Mouse (Mus musculus): Measurements from ENCODE around the gene Acp5. TPM values are rescaled to one million over a fixed set of nuclear protein-coding genes. Genes with fewer than 3 reads are reported as not detected.

The Acp5 gene
- polyA plus RNA-seq (2012; ENCODE audit: insufficient read depth, insufficient read length, missing spikeins): 179 and 198 TPM in 2 replicates

DNA sequence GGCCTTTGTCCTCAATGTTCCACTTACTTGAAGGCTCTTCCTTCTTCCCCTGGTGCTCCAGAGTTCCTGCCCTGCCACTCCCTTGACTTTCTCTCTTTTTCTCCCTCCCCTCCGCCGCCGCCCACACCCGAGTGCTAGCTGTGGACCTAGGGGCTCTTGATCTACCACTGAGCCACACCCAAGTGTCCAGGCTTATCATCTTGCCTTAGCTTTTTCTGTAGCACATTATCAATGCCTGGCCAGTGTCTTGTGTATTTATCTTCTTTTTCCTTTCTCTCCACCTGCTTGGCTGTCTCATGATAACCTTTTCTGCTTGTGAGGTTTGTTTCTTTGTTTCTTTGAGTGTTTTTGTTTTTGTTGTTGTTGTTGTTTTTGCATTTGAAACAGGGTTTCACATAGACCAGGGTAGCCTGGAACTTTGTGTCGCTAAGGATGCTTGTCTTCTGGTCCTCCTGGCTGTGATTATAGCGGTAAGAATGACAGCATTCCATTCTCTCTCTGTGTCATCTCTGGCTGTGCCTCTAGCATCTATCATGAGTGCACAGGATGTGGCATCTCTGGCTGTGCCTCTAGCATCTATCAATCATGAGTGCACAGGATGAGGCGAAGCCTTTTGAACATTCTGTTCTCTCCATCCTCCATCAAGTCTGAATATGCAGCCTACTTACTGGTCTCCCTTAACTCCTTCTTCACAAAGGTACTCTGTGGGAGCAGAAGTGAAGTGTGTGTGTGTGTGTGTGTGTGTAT lies at the start of gene Acp5:
Gene Acp5 (minus strand): TSS at position 68 of the 747 bp plus-strand sequence.
- Histone ChIP-seq H3K4me1 (ENCODE audit: control insufficient read depth, insufficient read depth, insufficient read length, low read length) (peaks cover 16% of the 10 kb centered on the region), H3K27ac (replicated peaks; ENCODE audit: low read depth, low read length) (peak within 1 kb of the TSS; percentile 96), H3K4me3 (ENCODE audit: insufficient read depth, low read depth, low read length) (no peak within 1 kb of the TSS)

- Histone ChIP-seq H3K4me3 (ENCODE audit: insufficient read depth, low read depth, low read length) (no peak overlapping the region), H3K4me1 (ENCODE audit: control insufficient read depth, insufficient read depth, insufficient read length, low read length) (no peaks in the 10 kb centered on the region), H3K27ac (replicated peaks; ENCODE audit: low read depth, low read length) (no peak overlapping the region)
These were observed 36.8 kb upstream of the Acp5 start for GRCm38 (mm10) chr9:22172318-22172717.

- no peaks in the 10 kb centered on the region for H3K4me1 ChIP-seq (ENCODE audit: control insufficient read depth, insufficient read depth, insufficient read length, low read length)
- H3K27ac ChIP-seq (replicated peaks; ENCODE audit: low read depth, low read length): no peak overlapping the region
- H3K4me3 ChIP-seq (ENCODE audit: insufficient read depth, low read depth, low read length): no peak overlapping the region
These were observed 33.8 kb upstream of the Acp5 start for GRCm38 (mm10) chr9:22169327-22169726.

- no peak overlapping the region for H3K4me3 ChIP-seq (ENCODE audit: insufficient read depth, low read depth, low read length)
- H3K4me1 ChIP-seq (ENCODE audit: control insufficient read depth, insufficient read depth, insufficient read length, low read length): no peaks in the 10 kb centered on the region
- no peak overlapping the region for H3K27ac ChIP-seq (replicated peaks; ENCODE audit: low read depth, low read length)
These were observed 32.2 kb upstream of the Acp5 start for GRCm38 (mm10) chr9:22167751-22168150.

- Histone ChIP-seq H3K4me1 (ENCODE audit: control insufficient read depth, insufficient read depth, insufficient read length, low read length) (no peaks in the 10 kb centered on the region), H3K4me3 (ENCODE audit: insufficient read depth, low read depth, low read length) (no peak overlapping the region), H3K27ac (replicated peaks; ENCODE audit: low read depth, low read length) (no peak overlapping the region)
These were observed 31.2 kb upstream of the Acp5 start for GRCm38 (mm10) chr9:22166686-22167085.

DNA sequence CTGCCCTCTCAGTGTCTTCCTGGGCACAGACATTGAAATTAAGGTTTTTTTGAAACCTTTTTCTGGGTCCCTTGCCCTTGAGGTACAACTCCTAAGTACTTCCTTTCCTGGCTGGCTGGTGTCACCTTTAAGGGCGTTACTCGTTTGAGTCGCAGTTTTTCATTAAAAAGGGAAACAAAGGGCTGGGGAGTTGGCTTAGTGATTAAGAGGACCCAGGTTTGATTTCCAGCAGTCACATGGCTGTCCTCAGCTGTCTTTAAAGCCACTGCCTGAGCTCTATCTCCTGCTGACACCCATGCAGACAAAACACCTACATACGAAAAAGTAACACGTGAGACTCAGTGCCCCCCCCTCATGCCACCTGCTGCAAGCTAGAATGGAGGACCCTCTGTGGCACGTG lies 30.5 kb upstream of the Acp5 start:
- Histone ChIP-seq H3K4me1 (ENCODE audit: control insufficient read depth, insufficient read depth, insufficient read length, low read length) (no peaks in the 10 kb centered on the region), H3K27ac (replicated peaks; ENCODE audit: low read depth, low read length) (no peak overlapping the region), H3K4me3 (ENCODE audit: insufficient read depth, low read depth, low read length) (no peak overlapping the region)

- Histone ChIP-seq H3K4me3 (ENCODE audit: insufficient read depth, low read depth, low read length) (peak overlapping the region; percentile 80), H3K4me1 (ENCODE audit: control insufficient read depth, insufficient read depth, insufficient read length, low read length) (no peaks in the 10 kb centered on the region), H3K27ac (replicated peaks; ENCODE audit: low read depth, low read length) (no peak overlapping the region)
These were observed 29.5 kb upstream of the Acp5 start for GRCm38 (mm10) chr9:22164711-22165668.

DNA sequence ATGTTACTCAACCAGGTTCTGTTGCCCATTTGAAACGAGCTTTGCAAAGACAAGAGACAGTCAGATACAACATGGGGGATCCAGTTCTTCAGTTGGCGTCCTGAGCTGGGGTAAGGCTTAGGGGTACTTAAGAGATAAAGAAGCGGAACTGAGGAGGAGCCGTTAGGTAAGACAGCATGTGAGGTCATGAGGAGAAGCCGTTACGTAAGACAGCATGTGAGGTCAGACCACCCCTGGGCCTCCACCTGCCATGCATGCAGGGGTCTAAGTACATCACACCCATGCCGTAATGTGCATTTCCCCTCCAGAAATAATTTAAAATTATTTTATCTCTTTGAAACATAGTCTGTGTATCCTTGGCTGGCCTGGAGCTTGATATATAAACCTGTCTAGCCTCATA lies 27.4 kb upstream of the Acp5 start:
- Histone ChIP-seq H3K4me1 (ENCODE audit: control insufficient read depth, insufficient read depth, insufficient read length, low read length) (no peaks in the 10 kb centered on the region), H3K27ac (replicated peaks; ENCODE audit: low read depth, low read length) (no peak overlapping the region), H3K4me3 (ENCODE audit: insufficient read depth, low read depth, low read length) (no peak overlapping the region)

- Histone ChIP-seq H3K4me3 (ENCODE audit: insufficient read depth, low read depth, low read length) (no peak overlapping the region), H3K27ac (replicated peaks; ENCODE audit: low read depth, low read length) (no peak overlapping the region), H3K4me1 (ENCODE audit: control insufficient read depth, insufficient read depth, insufficient read length, low read length) (peaks cover 4% of the 10 kb centered on the region)
These were observed 26.8 kb upstream of the Acp5 start for GRCm38 (mm10) chr9:22162305-22162704.

GRCm38 (mm10) chr9:22161299-22161698 lies 25.8 kb upstream of the Acp5 start:
- Histone ChIP-seq H3K4me3 (ENCODE audit: insufficient read depth, low read depth, low read length) (no peak overlapping the region), H3K27ac (replicated peaks; ENCODE audit: low read depth, low read length) (no peak overlapping the region), H3K4me1 (ENCODE audit: control insufficient read depth, insufficient read depth, insufficient read length, low read length) (peaks cover 4% of the 10 kb centered on the region)

DNA sequence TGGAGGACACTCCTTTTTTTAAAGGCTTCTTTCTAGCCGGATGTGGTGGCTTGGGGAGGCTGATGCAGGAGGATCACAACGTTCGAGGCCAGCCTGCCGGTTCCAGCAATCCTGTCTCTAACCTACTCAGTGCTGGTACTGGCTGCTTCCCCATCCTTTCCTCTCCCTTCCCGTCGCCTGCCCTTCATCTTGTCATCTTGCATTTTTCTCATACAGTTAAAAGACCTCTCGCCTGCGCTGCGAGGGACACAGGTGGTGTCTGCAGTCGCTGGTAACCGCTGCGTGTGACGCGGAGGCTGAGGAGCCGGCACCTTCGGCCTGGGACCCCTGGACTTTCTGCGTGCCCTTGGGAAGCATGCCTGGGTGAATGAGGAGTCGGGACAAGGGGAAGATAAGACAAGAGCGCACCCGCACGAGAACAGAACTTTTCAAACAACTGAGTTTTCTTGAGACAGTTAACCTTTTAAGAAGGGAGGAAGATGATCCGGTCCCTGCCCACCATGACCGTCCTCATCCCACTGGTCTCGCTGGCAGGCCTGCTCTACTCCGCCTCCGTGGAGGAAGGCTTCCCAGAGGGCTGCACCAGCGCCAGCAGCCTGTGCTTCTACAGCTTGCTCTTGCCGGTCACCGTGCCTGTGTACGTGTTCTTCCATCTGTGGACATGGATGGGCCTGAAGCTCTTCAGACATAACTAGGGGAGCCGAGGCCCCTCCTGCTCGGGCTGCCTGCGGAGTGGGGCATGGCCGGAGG lies 22.2 kb upstream of the Acp5 start:
- no peak overlapping the region for H3K27ac ChIP-seq (replicated peaks; ENCODE audit: low read depth, low read length)
- peaks cover 4% of the 10 kb centered on the region for H3K4me1 ChIP-seq (ENCODE audit: control insufficient read depth, insufficient read depth, insufficient read length, low read length)
- peak overlapping the region; percentile 96 for H3K4me3 ChIP-seq (ENCODE audit: insufficient read depth, low read depth, low read length)

GRCm38 (mm10) chr9:22156497-22157245 lies 21.2 kb upstream of the Acp5 start, which contains the start of gene Pigyl:
Pigyl (plus strand) TSS chr9:22156846.
- Histone ChIP-seq H3K4me1 (ENCODE audit: control insufficient read depth, insufficient read depth, insufficient read length, low read length) (peaks cover 4% of the 10 kb centered on the region), H3K4me3 (ENCODE audit: insufficient read depth, low read depth, low read length) (peak within 1 kb of the TSS; percentile 96), H3K27ac (replicated peaks; ENCODE audit: low read depth, low read length) (peak within 1 kb of the TSS; percentile 84)

DNA sequence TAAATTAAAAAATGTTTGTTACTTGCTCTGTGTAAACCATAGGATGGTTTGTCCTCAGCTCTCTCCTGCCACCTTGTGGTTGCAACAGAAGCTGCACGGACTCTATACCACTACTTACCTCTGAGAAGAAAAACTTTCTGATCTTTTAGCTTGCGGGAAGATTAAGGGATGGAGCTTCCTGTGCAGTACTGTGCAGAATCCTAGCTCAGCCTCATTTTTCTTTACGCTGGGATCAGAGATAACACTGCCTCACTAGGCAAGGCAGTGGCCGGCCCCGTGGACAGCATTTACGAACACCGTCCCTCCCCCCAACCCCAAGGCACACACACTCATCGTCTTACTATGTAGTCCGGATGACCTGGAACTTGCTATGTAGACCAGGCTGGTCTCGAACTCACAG lies 20.1 kb upstream of the Acp5 start:
- Histone ChIP-seq H3K27ac (replicated peaks; ENCODE audit: low read depth, low read length) (no peak overlapping the region), H3K4me3 (ENCODE audit: insufficient read depth, low read depth, low read length) (peak overlapping the region; percentile 43), H3K4me1 (ENCODE audit: control insufficient read depth, insufficient read depth, insufficient read length, low read length) (peaks cover 4% of the 10 kb centered on the region)

GRCm38 (mm10) chr9:22153810-22154209 lies 18.3 kb upstream of the Acp5 start:
- no peak overlapping the region for H3K4me3 ChIP-seq (ENCODE audit: insufficient read depth, low read depth, low read length)
- no peak overlapping the region for H3K27ac ChIP-seq (replicated peaks; ENCODE audit: low read depth, low read length)
- H3K4me1 ChIP-seq (ENCODE audit: control insufficient read depth, insufficient read depth, insufficient read length, low read length): peaks cover 4% of the 10 kb centered on the region

Data from brown adipose tissue, adult 24 weeks (tissue).